Mouse (Mus musculus): ENCODE results near the gene Hoxd3. TPM values are rescaled to one million over a fixed set of nuclear protein-coding genes. Genes with fewer than 3 reads are reported as not detected.

Hoxd3 gene
- total RNA-seq, 1 experiment: 0.40 TPM

DNA sequence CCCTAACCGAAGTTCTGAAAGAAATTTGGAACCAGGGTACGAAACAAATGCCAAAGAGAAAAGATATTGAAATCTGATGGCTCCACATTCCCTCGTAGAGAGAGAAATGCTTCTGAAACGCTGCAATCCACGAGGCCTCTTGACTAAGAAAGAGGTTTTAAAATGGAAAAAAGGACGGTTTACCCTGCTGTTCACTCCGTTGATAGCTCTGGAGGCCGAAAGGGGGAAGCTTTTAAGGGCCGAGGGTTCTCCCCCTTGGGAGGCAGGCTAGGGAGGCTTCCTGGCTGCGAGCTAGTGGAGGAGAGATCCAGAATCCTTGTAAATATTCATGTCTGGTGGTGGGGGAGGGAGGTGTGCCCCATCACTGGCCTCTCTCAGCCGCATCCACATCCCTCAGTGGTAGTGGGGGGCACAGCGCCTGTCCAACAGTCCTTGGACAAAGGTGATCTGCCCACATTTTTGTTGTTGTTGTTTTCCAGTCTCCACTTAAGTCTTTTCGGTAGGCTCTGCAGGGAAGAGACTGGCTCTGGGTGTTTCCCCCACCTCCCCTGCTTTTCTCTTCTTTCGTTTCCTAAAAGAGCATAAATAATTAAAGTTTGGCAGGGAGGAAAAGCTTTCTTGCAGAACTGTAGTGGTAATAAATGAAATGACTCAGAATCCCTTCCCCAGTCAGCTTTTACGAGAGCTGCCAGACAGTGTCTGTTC, 32.7 kb upstream of the Hoxd3 start, which contains the start of gene Hoxd11:
Gene Hoxd11, plus strand, starts transcription at position 667 of the 705 bp plus-strand sequence.
- no peaks in the 10 kb centered on the region for H3K9me3 ChIP-seq (ENCODE audit: control insufficient read depth, insufficient read depth, low read depth, low read length)
- H3K36me3 ChIP-seq (ENCODE audit: control insufficient read depth, insufficient read depth, low read length, poor library complexity, severe bottlenecking): no peaks in the 10 kb centered on the region
- peak within 1 kb of the TSS in 1 of 2 experiments; percentile 23; a peak in 2 of 4 replicates for H3K4me3 ChIP-seq (ENCODE audit: insufficient read depth in 1 of 2, low read depth in 1 of 2, low read length in 2 of 2, poor library complexity in 1 of 2, severe bottlenecking in 1 of 2)
- in situ Hi-C loops (cut with MboI; ENCODE audit: low sequenced_read_pairs in 2 of 2, unreplicated experiment in 2 of 2): loop anchor here in 1 of 2 experiments (25.0 kb wide), 1 partner anchor 908 kb away; no protein-coding TSS in a partner anchor
- H3K4me1 ChIP-seq (ENCODE audit: control insufficient read depth in 2 of 2, insufficient read depth in 2 of 2, low read length in 2 of 2, poor library complexity in 1 of 2): peaks cover 0 to 10% of the 10 kb centered on the region in 2 experiments; a peak in 1 of 4 replicates
- TF ChIP-seq CHD2 (IDR thresholded peaks at IDR 0.05; ENCODE audit: low read depth, low read length) (no peak), HCFC1 (IDR thresholded peaks at IDR 0.05; ENCODE audit: borderline replicate concordance, insufficient read depth, low read length) (no peak), MAFK (IDR thresholded peaks at IDR 0.05; ENCODE audit: insufficient read depth, low read depth, low read length) (no peak), ZNF384 (IDR thresholded peaks at IDR 0.05; ENCODE audit: low read depth, low read length) (no peak), ZC3H11A (IDR thresholded peaks at IDR 0.05; ENCODE audit: borderline replicate concordance, low read depth, low read length) (no peak)
- H3K27ac ChIP-seq (ENCODE audit: insufficient read depth, low read depth, low read length, poor library complexity, severe bottlenecking): no peak within 1 kb of the TSS
- no peak within 1 kb of the TSS for H3K9ac ChIP-seq (ENCODE audit: insufficient read depth, low read depth, low read length, poor library complexity, severe bottlenecking)
- DNase-seq (ENCODE audit: low read depth, low spot score): no peak

- TF ChIP-seq CHD2 (IDR thresholded peaks at IDR 0.05; ENCODE audit: low read depth, low read length) (no peak), HCFC1 (IDR thresholded peaks at IDR 0.05; ENCODE audit: borderline replicate concordance, insufficient read depth, low read length) (no peak), MAFK (IDR thresholded peaks at IDR 0.05; ENCODE audit: insufficient read depth, low read depth, low read length) (no peak), ZNF384 (IDR thresholded peaks at IDR 0.05; ENCODE audit: low read depth, low read length) (no peak), ZC3H11A (IDR thresholded peaks at IDR 0.05; ENCODE audit: borderline replicate concordance, low read depth, low read length) (no peak)
- no peak overlapping the region for H3K9ac ChIP-seq (ENCODE audit: insufficient read depth, low read depth, low read length, poor library complexity, severe bottlenecking)
- H3K27ac ChIP-seq (ENCODE audit: insufficient read depth, low read depth, low read length, poor library complexity, severe bottlenecking): no peak overlapping the region
- H3K4me1 ChIP-seq (ENCODE audit: control insufficient read depth in 2 of 2, insufficient read depth in 2 of 2, low read length in 2 of 2, poor library complexity in 1 of 2): peaks cover 0 to 10% of the 10 kb centered on the region in 2 experiments; a peak in 1 of 4 replicates
- H3K36me3 ChIP-seq (ENCODE audit: control insufficient read depth, insufficient read depth, low read length, poor library complexity, severe bottlenecking): no peaks in the 10 kb centered on the region
- no peak for DNase-seq (ENCODE audit: low read depth, low spot score)
- no peak overlapping the region; a peak in 1 of 4 replicates for H3K4me3 ChIP-seq (ENCODE audit: insufficient read depth in 1 of 2, low read depth in 1 of 2, low read length in 2 of 2, poor library complexity in 1 of 2, severe bottlenecking in 1 of 2)
- in situ Hi-C loops (cut with MboI; ENCODE audit: low sequenced_read_pairs in 2 of 2, unreplicated experiment in 2 of 2): loop anchor here in 1 of 2 experiments (25.0 kb wide), 1 partner anchor 908 kb away; no protein-coding TSS in a partner anchor
- no peaks in the 10 kb centered on the region for H3K9me3 ChIP-seq (ENCODE audit: control insufficient read depth, insufficient read depth, low read depth, low read length)
These were observed 32.1 kb upstream of the Hoxd3 start for GRCm38 (mm10) chr2:74679596-74679971.

DNA sequence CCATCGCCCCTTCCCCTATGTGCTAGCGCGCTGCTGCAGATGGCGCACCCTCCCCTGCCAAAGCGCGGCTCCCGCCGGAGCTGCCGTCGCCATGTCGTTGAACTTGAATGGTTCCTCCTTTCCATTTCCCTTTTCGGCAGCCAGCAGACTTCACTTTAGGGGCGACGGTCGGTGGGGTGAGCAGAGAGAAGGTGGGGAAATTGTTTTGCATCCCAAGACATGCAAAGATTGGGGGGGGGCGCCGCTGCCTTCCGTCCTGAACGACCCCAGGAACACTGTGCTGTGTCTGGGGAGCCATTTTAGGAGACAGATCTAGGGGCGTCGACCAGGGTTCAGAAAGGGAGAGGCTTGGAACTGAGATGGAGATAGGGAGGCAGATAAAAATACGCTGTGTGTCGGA, 31.7 kb upstream of the Hoxd3 start:
- H3K9me3 ChIP-seq (ENCODE audit: control insufficient read depth, insufficient read depth, low read depth, low read length): no peaks in the 10 kb centered on the region
- TF ChIP-seq HCFC1 (IDR thresholded peaks at IDR 0.05; ENCODE audit: borderline replicate concordance, insufficient read depth, low read length): no peak
- no peak for TF ChIP-seq MAFK (IDR thresholded peaks at IDR 0.05; ENCODE audit: insufficient read depth, low read depth, low read length)
- no peak for TF ChIP-seq ZNF384 (IDR thresholded peaks at IDR 0.05; ENCODE audit: low read depth, low read length)
- TF ChIP-seq ZC3H11A (IDR thresholded peaks at IDR 0.05; ENCODE audit: borderline replicate concordance, low read depth, low read length): no peak
- TF ChIP-seq CHD2 (IDR thresholded peaks at IDR 0.05; ENCODE audit: low read depth, low read length): no peak
- peak overlapping the region in 1 of 2 experiments; percentile 23; a peak in 2 of 4 replicates for H3K4me3 ChIP-seq (ENCODE audit: insufficient read depth in 1 of 2, low read depth in 1 of 2, low read length in 2 of 2, poor library complexity in 1 of 2, severe bottlenecking in 1 of 2)
- H3K27ac ChIP-seq (ENCODE audit: insufficient read depth, low read depth, low read length, poor library complexity, severe bottlenecking): no peak overlapping the region
- DNase-seq (ENCODE audit: low read depth, low spot score): no peak
- in situ Hi-C loops (cut with MboI; ENCODE audit: low sequenced_read_pairs in 2 of 2, unreplicated experiment in 2 of 2): loop anchor here (10.0 to 25.0 kb wide), 2 partner anchors 65 to 907 kb away; no protein-coding TSS in a partner anchor
- no peak overlapping the region for H3K9ac ChIP-seq (ENCODE audit: insufficient read depth, low read depth, low read length, poor library complexity, severe bottlenecking)
- H3K4me1 ChIP-seq (ENCODE audit: control insufficient read depth in 2 of 2, insufficient read depth in 2 of 2, low read length in 2 of 2, poor library complexity in 1 of 2): peaks cover 0 to 10% of the 10 kb centered on the region in 2 experiments; a peak in 1 of 4 replicates
- H3K36me3 ChIP-seq (ENCODE audit: control insufficient read depth, insufficient read depth, low read length, poor library complexity, severe bottlenecking): no peaks in the 10 kb centered on the region

- peaks cover 0 to 8% of the 10 kb centered on the region in 2 experiments; a peak in 1 of 4 replicates for H3K4me1 ChIP-seq (ENCODE audit: control insufficient read depth in 2 of 2, insufficient read depth in 2 of 2, low read length in 2 of 2, poor library complexity in 1 of 2)
- H3K9ac ChIP-seq (ENCODE audit: insufficient read depth, low read depth, low read length, poor library complexity, severe bottlenecking): no peak overlapping the region
- in situ Hi-C loops (cut with MboI; ENCODE audit: low sequenced_read_pairs in 2 of 2, unreplicated experiment in 2 of 2): loop anchor here (10.0 to 25.0 kb wide), 2 partner anchors 64 to 907 kb away; no protein-coding TSS in a partner anchor
- H3K9me3 ChIP-seq (ENCODE audit: control insufficient read depth, insufficient read depth, low read depth, low read length): no peaks in the 10 kb centered on the region
- TF ChIP-seq MAFK (IDR thresholded peaks at IDR 0.05; ENCODE audit: insufficient read depth, low read depth, low read length) (no peak), ZC3H11A (IDR thresholded peaks at IDR 0.05; ENCODE audit: borderline replicate concordance, low read depth, low read length) (no peak), HCFC1 (IDR thresholded peaks at IDR 0.05; ENCODE audit: borderline replicate concordance, insufficient read depth, low read length) (no peak), ZNF384 (IDR thresholded peaks at IDR 0.05; ENCODE audit: low read depth, low read length) (no peak), CHD2 (IDR thresholded peaks at IDR 0.05; ENCODE audit: low read depth, low read length) (no peak)
- no peak overlapping the region for H3K4me3 ChIP-seq (ENCODE audit: insufficient read depth in 1 of 2, low read depth in 1 of 2, low read length in 2 of 2, poor library complexity in 1 of 2, severe bottlenecking in 1 of 2)
- DNase-seq (ENCODE audit: low read depth, low spot score): no peak
- H3K36me3 ChIP-seq (ENCODE audit: control insufficient read depth, insufficient read depth, low read length, poor library complexity, severe bottlenecking): no peaks in the 10 kb centered on the region
- H3K27ac ChIP-seq (ENCODE audit: insufficient read depth, low read depth, low read length, poor library complexity, severe bottlenecking): no peak overlapping the region
These were observed 30.9 kb upstream of the Hoxd3 start for GRCm38 (mm10) chr2:74680561-74681398.

Data from ES-E14 (cell line).